Mouse (Mus musculus): ENCODE results near the gene Cul7. TPM values are rescaled to one million over a fixed set of nuclear protein-coding genes. Genes with fewer than 3 reads are reported as not detected.

The Cul7 gene
- polyA plus RNA-seq, 1 experiment from 2014 or later, result 30.5 TPM

DNA sequence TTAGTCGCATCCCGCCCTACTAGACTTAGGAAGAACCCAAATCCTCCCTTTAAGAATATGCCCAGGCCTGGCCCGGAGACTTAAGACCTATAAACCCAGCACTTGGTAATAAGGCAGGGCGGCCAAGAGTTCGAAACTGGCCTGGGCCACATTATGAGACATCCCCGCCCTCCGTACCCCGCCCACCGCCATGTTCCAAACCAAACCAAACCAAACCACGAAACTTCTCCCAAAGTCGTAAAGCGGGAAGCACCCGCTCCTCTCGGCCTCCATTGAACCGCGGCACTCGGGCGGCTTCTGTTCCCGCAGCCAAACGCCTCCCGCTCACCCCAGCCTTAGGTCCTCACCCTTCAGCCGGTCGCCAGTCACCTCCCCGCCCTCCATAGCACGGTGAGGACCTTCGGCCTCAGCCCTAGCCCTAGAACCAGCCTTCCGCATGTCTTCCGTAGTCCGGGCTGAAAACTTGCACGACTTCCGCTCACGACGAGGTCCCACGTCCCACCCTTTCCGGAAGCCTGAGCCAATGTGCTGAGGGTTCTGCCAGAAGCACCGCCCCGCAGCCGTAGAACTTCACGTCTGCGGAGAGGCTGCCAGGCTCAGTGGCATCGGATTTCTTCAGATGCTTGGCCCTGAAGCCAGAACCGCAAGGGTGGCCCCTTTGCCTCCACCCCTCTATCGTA is 23.9 kb downstream of the Cul7 start, which contains the start of gene Rrp36:
Gene Rrp36 (minus strand): TSS at position 503 of the 680 bp plus-strand sequence.
- H3K4me3 ChIP-seq (ENCODE audit: low read depth, low read length), result peak within 1 kb of the TSS; percentile 57
- H3K36me3 ChIP-seq (ENCODE audit: control insufficient read depth, insufficient read depth, low read length), result peaks cover 6% of the 10 kb centered on the region
- peak; percentile 91 for ATAC-seq (ENCODE audit: low FRiP score)
- peak within 1 kb of the TSS; percentile 56 for H3K4me2 ChIP-seq (replicated peaks; ENCODE audit: low read depth, low read length)
- H3K27ac ChIP-seq (ENCODE audit: low read depth, low read length), result no peak within 1 kb of the TSS
- peaks cover 2% of the 10 kb centered on the region; the same call in 1 of the 2 replicates for H3K4me1 ChIP-seq (replicated peaks; ENCODE audit: control insufficient read depth, insufficient read depth, low read length)
- DNase-seq (ENCODE audit: low spot score), result peak; percentile 91
- peak within 1 kb of the TSS; percentile 59 for H3K9ac ChIP-seq (ENCODE audit: low read depth, low read length)
- no peaks in the 10 kb centered on the region for H3K27me3 ChIP-seq (ENCODE audit: control insufficient read depth, insufficient read depth, low read length)
- no peaks in the 10 kb centered on the region for H3K9me3 ChIP-seq (ENCODE audit: control insufficient read depth, low read length)
- 1% methylated on average over 42 of the region's 43 CpGs for WGBS

DNA sequence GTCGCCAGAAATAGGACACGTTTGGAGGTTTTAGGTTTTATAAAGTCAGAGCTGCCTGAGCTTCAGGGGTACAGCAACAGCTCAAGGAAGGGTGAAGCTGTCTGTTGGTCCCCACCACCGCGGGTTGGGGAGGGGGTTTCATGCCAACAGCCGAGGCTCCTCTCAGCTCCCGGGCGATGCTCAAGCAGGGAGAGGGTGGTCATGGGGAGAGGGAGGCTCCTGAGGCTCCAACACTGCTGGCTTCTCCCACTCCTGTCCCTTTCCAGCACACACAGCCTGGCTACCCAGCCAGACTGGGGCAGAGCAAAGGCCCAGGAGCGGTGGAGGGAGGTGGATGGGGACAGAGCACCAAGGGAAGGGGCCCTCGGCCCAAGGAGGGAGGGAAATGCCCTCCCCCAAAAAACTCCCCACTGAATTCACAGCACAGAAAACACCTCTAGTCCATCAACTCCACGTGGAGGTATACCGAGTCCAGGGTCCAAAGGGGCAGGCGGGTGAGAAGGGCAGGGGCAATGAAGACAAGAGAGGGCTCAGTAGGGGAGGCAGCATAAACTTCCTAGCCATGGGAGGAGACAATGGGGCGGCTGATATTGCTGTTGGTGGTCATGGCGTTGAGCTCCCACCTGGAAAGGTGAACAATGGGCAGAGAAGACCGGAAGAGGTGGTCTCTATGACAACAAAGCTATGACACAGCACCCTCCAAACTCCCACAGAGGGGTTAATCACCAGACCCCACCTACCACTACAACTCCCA is 24.6 kb downstream of the Cul7 start:
- peak overlapping the region; percentile 56 for H3K4me2 ChIP-seq (replicated peaks; ENCODE audit: low read depth, low read length)
- H3K36me3 ChIP-seq (ENCODE audit: control insufficient read depth, insufficient read depth, low read length), result peaks cover 4% of the 10 kb centered on the region
- no peak overlapping the region for H3K27ac ChIP-seq (ENCODE audit: low read depth, low read length)
- peak; percentile 65 for ATAC-seq (ENCODE audit: low FRiP score)
- no peaks in the 10 kb centered on the region for H3K9me3 ChIP-seq (ENCODE audit: control insufficient read depth, low read length)
- peak overlapping the region; percentile 38; the same call in 1 of the 2 replicates for H3K9ac ChIP-seq (ENCODE audit: low read depth, low read length)
- H3K27me3 ChIP-seq (ENCODE audit: control insufficient read depth, insufficient read depth, low read length), result no peaks in the 10 kb centered on the region
- peak; percentile 14 for DNase-seq (ENCODE audit: low spot score)
- H3K4me1 ChIP-seq (replicated peaks; ENCODE audit: control insufficient read depth, insufficient read depth, low read length), result peaks cover 4% of the 10 kb centered on the region; the same call in 1 of the 2 replicates
- peak overlapping the region; percentile 57 for H3K4me3 ChIP-seq (ENCODE audit: low read depth, low read length)
- 22% methylated on average over 15 of the region's 15 CpGs for WGBS

DNA sequence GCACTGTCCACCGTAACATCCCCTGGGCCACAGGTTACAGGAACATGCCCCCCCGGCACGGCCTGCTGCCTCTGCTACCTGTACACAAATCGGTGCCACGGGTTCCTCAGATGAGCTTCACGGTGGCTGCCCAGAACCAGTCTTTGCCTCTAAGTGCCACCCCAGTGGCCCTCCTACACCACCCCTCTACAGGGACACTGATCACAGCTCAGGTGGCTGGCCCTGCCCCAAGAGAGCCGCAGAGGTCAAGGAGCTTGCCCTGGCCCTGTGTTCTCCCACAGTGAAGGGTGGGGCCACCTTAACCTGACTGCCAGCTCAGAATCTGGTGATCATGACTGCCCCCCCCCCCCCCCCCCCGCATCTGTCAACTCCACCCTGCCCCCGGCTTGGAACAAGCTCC is 28.3 kb downstream of the Cul7 start, which contains the start of gene Mea1:
Gene Mea1 (plus strand): TSS at position 378 of the 400 bp plus-strand sequence.
- no peak for ATAC-seq (ENCODE audit: low FRiP score)
- WGBS, result 94% methylated on average over 8 of the region's 9 CpGs

DNA sequence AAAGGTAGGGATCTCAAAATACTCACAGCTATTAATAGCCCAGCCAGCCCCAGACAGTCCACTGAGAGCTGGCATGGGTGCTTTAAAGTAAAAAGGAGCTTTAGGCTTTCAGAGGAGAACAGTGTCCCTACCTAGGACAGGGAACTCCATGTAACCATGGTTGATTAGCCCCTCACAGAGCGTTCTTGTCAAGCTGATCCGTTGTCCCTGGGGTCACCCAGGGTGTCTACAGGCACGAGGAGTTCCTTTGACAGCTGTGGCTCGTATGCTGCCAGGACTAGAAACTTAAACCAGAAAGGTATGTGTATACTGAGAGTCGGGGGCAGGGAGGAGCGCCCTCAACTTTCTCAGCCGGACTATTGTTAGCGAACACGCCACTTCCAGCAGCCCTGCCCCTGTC is 28.8 kb downstream of the Cul7 start:
- ATAC-seq (ENCODE audit: low FRiP score) (no peak), DNase-seq (ENCODE audit: low spot score) (no peak)
- H3K9ac ChIP-seq (ENCODE audit: low read depth, low read length), result no peak overlapping the region; the same call in 1 of the 2 replicates
- H3K4me2 ChIP-seq (replicated peaks; ENCODE audit: low read depth, low read length), result peak overlapping the region; percentile 59; the same call in 1 of the 2 replicates
- no peaks in the 10 kb centered on the region for H3K9me3 ChIP-seq (ENCODE audit: control insufficient read depth, low read length)
- peaks cover 8% of the 10 kb centered on the region for H3K36me3 ChIP-seq (ENCODE audit: control insufficient read depth, insufficient read depth, low read length)
- no peak overlapping the region for H3K27ac ChIP-seq (ENCODE audit: low read depth, low read length)
- no peak overlapping the region for H3K4me3 ChIP-seq (ENCODE audit: low read depth, low read length)
- 68% methylated on average over 9 of the region's 9 CpGs for WGBS
- no peaks in the 10 kb centered on the region for H3K27me3 ChIP-seq (ENCODE audit: control insufficient read depth, insufficient read depth, low read length)
- peaks cover 9% of the 10 kb centered on the region; the same call in 1 of the 2 replicates for H3K4me1 ChIP-seq (replicated peaks; ENCODE audit: control insufficient read depth, insufficient read depth, low read length)

More for the DNA sequence above, 28.3 kb downstream of the Cul7 start, which contains the start of gene Mea1:
- H3K4me3 ChIP-seq (ENCODE audit: low read depth, low read length), result peak within 1 kb of the TSS; percentile 89
- H3K27me3 ChIP-seq (ENCODE audit: control insufficient read depth, insufficient read depth, low read length), result no peaks in the 10 kb centered on the region
- peaks cover 3% of the 10 kb centered on the region for H3K36me3 ChIP-seq (ENCODE audit: control insufficient read depth, insufficient read depth, low read length)
- peak within 1 kb of the TSS; percentile 67; the same call in 1 of the 2 replicates for H3K9ac ChIP-seq (ENCODE audit: low read depth, low read length)
- H3K9me3 ChIP-seq (ENCODE audit: control insufficient read depth, low read length), result no peaks in the 10 kb centered on the region
- H3K27ac ChIP-seq (ENCODE audit: low read depth, low read length), result no peak within 1 kb of the TSS
- DNase-seq (ENCODE audit: low spot score), result no peak
- H3K4me2 ChIP-seq (replicated peaks; ENCODE audit: low read depth, low read length), result peak within 1 kb of the TSS; percentile 59
- H3K4me1 ChIP-seq (replicated peaks; ENCODE audit: control insufficient read depth, insufficient read depth, low read length), result peaks cover 9% of the 10 kb centered on the region; the same call in 1 of the 2 replicates

DNA sequence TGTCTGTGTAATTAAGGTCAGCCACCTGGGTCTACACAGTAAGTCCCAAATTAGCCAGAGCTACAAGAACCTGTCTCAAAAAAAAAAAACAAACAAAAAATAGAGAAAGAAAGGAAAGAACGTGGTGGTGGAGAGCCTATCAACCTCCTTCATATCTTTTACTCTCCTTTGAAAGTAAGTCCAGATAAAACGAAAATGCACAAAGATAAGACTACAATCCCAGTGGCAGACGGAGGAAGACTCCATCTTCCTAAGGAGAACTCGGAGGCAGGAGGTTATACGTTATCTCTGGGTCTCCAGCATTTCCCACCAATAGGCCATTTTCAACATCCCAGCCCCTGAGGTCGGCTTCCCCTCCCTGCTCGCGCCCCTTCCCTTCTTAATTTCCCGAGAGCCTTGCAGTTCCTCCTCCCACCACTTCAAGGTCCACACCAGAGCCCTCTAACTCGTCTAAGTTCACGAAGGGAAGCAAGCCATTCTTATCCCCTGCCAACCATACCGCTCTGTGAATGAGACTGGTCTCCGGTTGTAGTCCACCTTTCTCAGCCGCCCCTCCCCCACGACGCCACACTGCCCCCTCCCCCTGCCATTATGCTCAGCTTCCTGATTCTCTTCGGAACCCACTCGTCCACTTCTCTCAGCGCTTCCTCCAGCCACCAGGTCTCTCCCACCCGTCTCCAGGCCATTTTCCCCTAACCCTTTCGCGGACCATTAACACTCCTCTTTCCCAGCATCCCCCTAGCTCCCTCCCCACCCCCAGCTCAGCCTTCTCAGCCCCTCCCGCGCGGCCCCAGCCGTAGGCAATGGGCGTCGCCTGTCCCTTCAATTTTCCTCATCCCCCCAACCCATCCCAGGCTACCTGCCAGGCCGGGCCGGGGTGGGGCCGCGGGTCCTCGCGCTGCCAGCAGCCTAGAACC is 30.0 kb downstream of the Cul7 start:
- ATAC-seq (ENCODE audit: low FRiP score), result no peak; the same call in none of the 2 replicates
- no peaks in the 10 kb centered on the region for H3K27me3 ChIP-seq (ENCODE audit: control insufficient read depth, insufficient read depth, low read length)
- H3K4me2 ChIP-seq (replicated peaks; ENCODE audit: low read depth, low read length), result peak overlapping the region; percentile 59
- WGBS, result under 1% methylated on average over 34 of the region's 34 CpGs
- H3K27ac ChIP-seq (ENCODE audit: low read depth, low read length), result peak overlapping the region; percentile 86
- no peaks in the 10 kb centered on the region for H3K9me3 ChIP-seq (ENCODE audit: control insufficient read depth, low read length)
- peak overlapping the region; percentile 67 for H3K9ac ChIP-seq (ENCODE audit: low read depth, low read length)
- H3K36me3 ChIP-seq (ENCODE audit: control insufficient read depth, insufficient read depth, low read length), result peaks cover 13% of the 10 kb centered on the region
- DNase-seq (ENCODE audit: low spot score), result peak; percentile 71
- H3K4me3 ChIP-seq (ENCODE audit: low read depth, low read length), result peak overlapping the region; percentile 89
- peaks cover 9% of the 10 kb centered on the region; the same call in 1 of the 2 replicates for H3K4me1 ChIP-seq (replicated peaks; ENCODE audit: control insufficient read depth, insufficient read depth, low read length)

DNA sequence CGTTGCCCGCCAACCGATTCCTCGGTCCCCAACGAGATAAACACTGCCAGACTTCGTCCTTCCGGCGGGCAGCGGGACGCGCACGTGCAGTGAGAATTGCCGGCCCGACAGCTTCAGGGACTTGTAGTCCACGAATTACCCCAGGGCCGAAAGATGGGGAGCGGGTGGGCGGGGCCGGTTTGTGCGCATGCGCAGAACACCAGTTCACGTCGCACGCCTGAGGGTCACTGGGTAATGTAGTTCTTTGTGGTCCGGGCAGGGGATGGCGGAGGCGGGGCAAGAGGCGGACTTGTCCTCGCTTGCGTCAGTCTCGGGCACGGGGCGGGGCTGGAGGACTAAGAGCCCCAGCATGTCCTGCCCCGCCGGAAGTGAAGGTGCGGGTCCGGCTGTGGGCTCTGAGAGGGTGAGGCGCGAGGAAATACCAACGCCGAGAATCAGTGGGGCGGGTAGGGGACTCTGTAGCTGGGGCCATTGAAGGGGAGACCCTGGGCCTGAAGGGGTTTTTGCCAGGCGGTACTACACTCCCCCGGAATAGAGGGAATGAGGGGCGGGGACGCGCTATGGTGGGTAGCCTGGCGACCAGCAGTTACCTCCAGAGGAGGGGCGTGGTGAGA is 30.7 kb downstream of the Cul7 start, which contains the start of gene Klhdc3:
Gene Klhdc3 (minus strand): TSS at position 155 of the 614 bp plus-strand sequence.
- ATAC-seq (ENCODE audit: low FRiP score), result peak; percentile 98
- Histone ChIP-seq H3K27me3 (ENCODE audit: control insufficient read depth, insufficient read depth, low read length) (no peaks in the 10 kb centered on the region), H3K9ac (ENCODE audit: low read depth, low read length) (peak within 1 kb of the TSS; percentile 67), H3K4me2 (replicated peaks; ENCODE audit: low read depth, low read length) (peak within 1 kb of the TSS; percentile 88), H3K4me1 (replicated peaks; ENCODE audit: control insufficient read depth, insufficient read depth, low read length) (peaks cover 9% of the 10 kb centered on the region; the same call in 1 of the 2 replicates), H3K27ac (ENCODE audit: low read depth, low read length) (peak within 1 kb of the TSS; percentile 86), H3K4me3 (ENCODE audit: low read depth, low read length) (peak within 1 kb of the TSS; percentile 89), H3K36me3 (ENCODE audit: control insufficient read depth, insufficient read depth, low read length) (peaks cover 17% of the 10 kb centered on the region), H3K9me3 (ENCODE audit: control insufficient read depth, low read length) (no peaks in the 10 kb centered on the region)
- WGBS, result 1% methylated on average over 46 of the region's 49 CpGs
- peak; percentile 99 for DNase-seq (ENCODE audit: low spot score)

DNA sequence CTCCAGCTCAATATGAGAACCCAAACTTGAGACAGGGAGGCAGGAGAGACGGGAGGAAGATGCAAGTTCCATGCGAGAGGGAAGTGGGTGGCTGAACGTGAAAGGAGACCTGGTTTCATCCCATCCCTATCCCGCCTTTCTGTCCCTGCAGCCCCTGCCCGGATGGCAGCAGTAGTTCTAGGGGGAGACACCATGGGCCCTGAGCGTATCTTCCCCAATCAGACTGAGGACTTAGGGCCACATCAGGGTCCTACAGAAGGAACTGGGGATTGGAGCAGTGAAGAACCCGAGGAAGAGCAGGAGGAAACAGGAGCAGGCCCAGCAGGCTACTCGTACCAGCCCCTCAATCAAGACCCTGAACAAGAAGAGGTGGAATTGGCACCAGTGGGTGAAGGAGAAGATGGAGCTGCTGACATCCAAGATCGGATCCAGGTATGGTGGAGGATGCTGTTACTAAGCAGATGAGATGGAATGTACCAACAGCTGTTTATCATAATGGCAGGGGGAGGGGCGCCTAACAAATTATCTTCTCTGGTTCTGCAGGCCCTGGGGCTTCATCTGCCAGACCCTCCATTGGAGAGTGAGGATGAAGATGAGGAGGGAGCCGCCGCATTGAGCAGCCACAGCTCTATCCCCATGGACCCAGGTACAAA is 31.5 kb downstream of the Cul7 start:
- H3K9me3 ChIP-seq (ENCODE audit: control insufficient read depth, low read length), result no peaks in the 10 kb centered on the region
- peak overlapping the region; percentile 60 for H3K9ac ChIP-seq (ENCODE audit: low read depth, low read length)
- H3K4me1 ChIP-seq (replicated peaks; ENCODE audit: control insufficient read depth, insufficient read depth, low read length), result peaks cover 9% of the 10 kb centered on the region; the same call in 1 of the 2 replicates
- H3K36me3 ChIP-seq (ENCODE audit: control insufficient read depth, insufficient read depth, low read length), result peaks cover 19% of the 10 kb centered on the region
- H3K27ac ChIP-seq (ENCODE audit: low read depth, low read length), result peak overlapping the region; percentile 61
- no peaks in the 10 kb centered on the region for H3K27me3 ChIP-seq (ENCODE audit: control insufficient read depth, insufficient read depth, low read length)
- 26% methylated on average over 12 of the region's 12 CpGs for WGBS
- DNase-seq (ENCODE audit: low spot score), result peak; percentile 17
- H3K4me2 ChIP-seq (replicated peaks; ENCODE audit: low read depth, low read length), result peak overlapping the region; percentile 88
- no peak for ATAC-seq (ENCODE audit: low FRiP score)
- peak overlapping the region; percentile 89 for H3K4me3 ChIP-seq (ENCODE audit: low read depth, low read length)

Data from hindbrain, embryonic 11.5 days (tissue).